Mouse (Mus musculus): ENCODE measurements around the gene Pik3c2b. TPM values are rescaled to one million over a fixed set of nuclear protein-coding genes. Genes with fewer than 3 reads are reported as not detected.
A peak's percentile ranks its signal among the peaks of the same experiment; 100 is the strongest.
"Not testable (repeated sequence)": the region's sequence is repeated elsewhere in the genome, so short reads cannot be mapped to it uniquely, and the experiment has no call there.

Pik3c2b gene
- polyA plus RNA-seq, 1 experiment from 2014 or later: 22.0 TPM

- not testable (repeated sequence) for H3K36me3 ChIP-seq (replicated peaks); H3K27me3 ChIP-seq; H3K4me1 ChIP-seq; H3K9ac ChIP-seq; H3K9me3 ChIP-seq; ATAC-seq (ENCODE audit: low FRiP score); H3K4me2 ChIP-seq; H3K27ac ChIP-seq; H3K4me3 ChIP-seq (replicated peaks)
- WGBS: 66% methylated on average over 7 of the region's 7 CpGs
These were observed 10.8 kb upstream of the Pik3c2b start for GRCm38 (mm10) chr1:133034682-133035081.

GRCm38 (mm10) chr1:133039505-133039949 is 5.9 kb upstream of the Pik3c2b start:
- Histone ChIP-seq H3K4me1 (no peaks in the 10 kb centered on the region; the same call in 1 of the 2 replicates), H3K27me3 (no peaks in the 10 kb centered on the region), H3K27ac (no peak overlapping the region), H3K9ac (no peak overlapping the region), H3K36me3 (replicated peaks) (no peaks in the 10 kb centered on the region), H3K4me3 (replicated peaks) (no peak overlapping the region), H3K4me2 (no peak overlapping the region), H3K9me3 (no peaks in the 10 kb centered on the region)
- peak; percentile 79 for ATAC-seq (ENCODE audit: low FRiP score)
- 7% methylated on average over 4 of the region's 4 CpGs for WGBS

DNA sequence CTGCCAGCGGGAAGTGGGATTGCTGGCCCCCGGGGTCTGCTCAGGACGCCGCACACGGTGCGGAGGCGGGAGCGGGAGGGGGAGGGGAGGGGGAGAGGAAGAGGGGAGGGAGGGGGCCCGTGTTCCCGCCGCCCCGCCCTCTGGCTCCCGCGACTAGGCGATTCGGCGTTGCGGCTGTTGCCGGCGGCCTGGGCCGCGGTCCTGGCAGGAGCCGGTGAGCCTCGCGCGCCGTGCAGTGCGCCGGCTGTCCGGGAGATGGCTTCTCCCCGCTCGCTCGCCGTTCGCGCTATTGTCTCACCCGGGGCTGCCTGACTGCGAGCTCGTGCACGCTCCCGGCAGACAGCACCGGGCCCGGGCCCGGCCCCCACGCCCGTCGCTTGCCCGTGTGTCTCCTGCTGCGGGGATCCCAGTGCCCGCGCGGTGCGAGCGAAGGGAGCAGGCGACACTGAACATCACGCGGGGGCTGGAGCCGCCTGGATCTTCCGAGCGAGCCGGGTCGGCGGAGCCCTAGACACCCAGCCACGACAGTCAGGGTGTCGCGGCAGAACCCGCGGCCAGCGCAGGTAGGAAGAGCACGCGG is 484 bp downstream of the Pik3c2b start:
- peak; percentile 93 for ATAC-seq (ENCODE audit: low FRiP score)
- peak overlapping the region; percentile 92 for H3K4me3 ChIP-seq (replicated peaks)
- peaks cover 49% of the 10 kb centered on the region for H3K4me1 ChIP-seq
- H3K9ac ChIP-seq: peak overlapping the region; percentile 98
- no peaks in the 10 kb centered on the region for H3K9me3 ChIP-seq
- H3K27me3 ChIP-seq: no peaks in the 10 kb centered on the region
- WGBS: under 1% methylated on average over 59 of the region's 71 CpGs
- H3K36me3 ChIP-seq (replicated peaks): no peaks in the 10 kb centered on the region
- H3K27ac ChIP-seq: peak overlapping the region; percentile 98
- peak overlapping the region; percentile 76 for H3K4me2 ChIP-seq

DNA sequence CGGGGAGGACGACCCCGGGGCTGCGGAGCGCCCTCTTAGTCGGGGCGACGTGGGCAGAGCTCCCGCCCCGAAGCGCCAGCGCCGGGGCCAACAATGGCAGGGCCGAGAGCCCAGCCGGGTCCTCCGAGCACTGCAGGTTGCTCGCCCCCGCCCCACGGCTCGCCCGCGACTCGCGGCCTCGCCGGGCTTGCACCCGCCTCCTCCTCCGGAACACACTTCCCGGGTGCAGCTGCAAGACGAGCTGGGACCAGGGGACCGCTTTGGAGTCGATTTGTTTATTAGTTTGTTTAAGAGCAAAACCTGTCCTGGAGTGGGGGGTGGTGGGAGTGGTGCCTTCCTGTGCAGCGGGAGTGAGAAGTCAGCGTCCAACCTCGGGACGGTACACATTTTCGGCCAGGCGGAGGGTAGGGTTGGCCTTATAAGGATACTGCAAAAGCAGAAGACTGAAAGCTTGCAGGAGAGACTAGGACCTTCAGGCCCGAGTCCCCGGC is 1.0 kb downstream of the Pik3c2b start:
- WGBS: 0% methylated on average over 40 of the region's 40 CpGs
- peak overlapping the region; percentile 92 for H3K4me3 ChIP-seq (replicated peaks)
- no peaks in the 10 kb centered on the region for H3K27me3 ChIP-seq
- ATAC-seq (ENCODE audit: low FRiP score): peak; percentile 73
- peak overlapping the region; percentile 98 for H3K9ac ChIP-seq
- peak overlapping the region; percentile 98 for H3K27ac ChIP-seq
- peaks cover 49% of the 10 kb centered on the region for H3K4me1 ChIP-seq
- no peaks in the 10 kb centered on the region for H3K36me3 ChIP-seq (replicated peaks)
- H3K4me2 ChIP-seq: peak overlapping the region; percentile 76
- H3K9me3 ChIP-seq: no peaks in the 10 kb centered on the region

- peak overlapping the region; percentile 98 for H3K9ac ChIP-seq
- H3K4me3 ChIP-seq (replicated peaks): peak overlapping the region; percentile 92
- H3K36me3 ChIP-seq (replicated peaks): no peaks in the 10 kb centered on the region
- peaks cover 57% of the 10 kb centered on the region for H3K4me1 ChIP-seq
- peak overlapping the region; percentile 76 for H3K4me2 ChIP-seq
- WGBS: 35% methylated on average over 8 of the region's 8 CpGs
- peak overlapping the region; percentile 98 for H3K27ac ChIP-seq
- ATAC-seq (ENCODE audit: low FRiP score): no peak
- H3K27me3 ChIP-seq: no peaks in the 10 kb centered on the region
- H3K9me3 ChIP-seq: no peaks in the 10 kb centered on the region
These were observed 2.1 kb downstream of the Pik3c2b start for GRCm38 (mm10) chr1:133047575-133047974.

GRCm38 (mm10) chr1:133048690-133049089 is 3.2 kb downstream of the Pik3c2b start:
- Histone ChIP-seq H3K4me2 (peak overlapping the region; percentile 76), H3K27ac (peak overlapping the region; percentile 63; the same call in 1 of the 2 replicates), H3K9ac (peak overlapping the region; percentile 38; the same call in 1 of the 2 replicates), H3K9me3 (no peaks in the 10 kb centered on the region), H3K27me3 (no peaks in the 10 kb centered on the region), H3K4me1 (peaks cover 68% of the 10 kb centered on the region), H3K4me3 (replicated peaks) (peak overlapping the region; percentile 92), H3K36me3 (replicated peaks) (no peaks in the 10 kb centered on the region)
- no peak for ATAC-seq (ENCODE audit: low FRiP score)
- WGBS: 30% methylated on average over 2 of the region's 2 CpGs

DNA sequence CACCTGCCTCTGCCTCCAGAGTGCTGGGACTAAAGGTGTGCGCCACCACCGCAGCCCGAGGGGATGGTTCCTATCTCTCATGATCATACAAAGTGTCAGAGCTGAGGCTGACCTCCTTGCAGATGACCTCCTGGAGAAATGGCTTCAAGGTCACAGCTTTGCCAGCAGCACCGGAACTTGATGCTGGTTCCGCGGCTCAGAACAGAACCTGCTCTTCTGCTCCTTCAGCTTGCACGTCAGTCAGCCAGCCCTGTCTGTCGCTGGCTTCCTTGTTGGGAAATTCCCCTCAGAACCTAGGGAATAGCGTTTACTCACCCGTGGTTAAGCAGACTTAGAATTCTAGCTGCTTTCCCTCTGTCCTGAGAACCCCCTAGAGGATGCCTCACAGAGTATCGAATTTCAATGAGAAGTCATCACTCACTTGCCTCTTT is 4.5 kb downstream of the Pik3c2b start:
- Histone ChIP-seq H3K36me3 (replicated peaks) (no peaks in the 10 kb centered on the region), H3K27me3 (no peaks in the 10 kb centered on the region), H3K4me3 (replicated peaks) (no peak overlapping the region), H3K4me1 (peaks cover 66% of the 10 kb centered on the region), H3K4me2 (no peak overlapping the region), H3K9ac (0 out of 2 replicates have a peak overlapping the region, but pooled peaks have one; percentile 22), H3K27ac (peak overlapping the region; percentile 33; the same call in 1 of the 2 replicates), H3K9me3 (no peaks in the 10 kb centered on the region)
- no peak for ATAC-seq (ENCODE audit: low FRiP score)
- WGBS: 31% methylated on average over 11 of the region's 11 CpGs

GRCm38 (mm10) chr1:133051829-133052228 is 6.4 kb downstream of the Pik3c2b start:
- no peaks in the 10 kb centered on the region for H3K9me3 ChIP-seq
- WGBS: 87% methylated on average over 2 of the region's 2 CpGs
- no peaks in the 10 kb centered on the region for H3K27me3 ChIP-seq
- no peaks in the 10 kb centered on the region for H3K36me3 ChIP-seq (replicated peaks)
- no peak for ATAC-seq (ENCODE audit: low FRiP score)
- H3K4me3 ChIP-seq (replicated peaks): no peak overlapping the region
- H3K27ac ChIP-seq: no peak overlapping the region
- H3K4me2 ChIP-seq: no peak overlapping the region
- peaks cover 59% of the 10 kb centered on the region for H3K4me1 ChIP-seq
- H3K9ac ChIP-seq: no peak overlapping the region

DNA sequence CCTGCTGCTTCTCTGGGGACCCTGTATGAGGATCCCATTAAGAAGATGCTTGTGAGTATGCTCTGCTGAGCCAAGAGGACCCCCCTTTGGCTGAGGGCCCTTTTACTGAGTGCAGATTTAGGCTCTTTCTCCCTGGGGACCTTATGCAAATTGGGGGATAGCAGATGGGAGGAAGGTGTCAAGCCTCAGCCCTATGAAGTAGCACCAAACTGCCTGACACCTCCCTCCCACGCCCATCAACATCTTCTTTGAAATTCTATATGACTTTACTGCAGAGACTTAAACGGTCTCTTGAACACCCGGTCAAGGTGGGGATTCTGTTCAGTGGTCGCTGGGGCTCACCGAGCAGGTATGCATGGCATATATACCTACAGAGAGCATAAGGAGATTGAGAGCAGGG is 7.6 kb downstream of the Pik3c2b start:
- no peak overlapping the region for H3K4me2 ChIP-seq
- H3K9me3 ChIP-seq: no peaks in the 10 kb centered on the region
- H3K27ac ChIP-seq: no peak overlapping the region
- 0 out of 2 replicates have a peak overlapping the region, but pooled peaks have one; percentile 36 for H3K9ac ChIP-seq
- no peaks in the 10 kb centered on the region for H3K36me3 ChIP-seq (replicated peaks)
- H3K27me3 ChIP-seq: no peaks in the 10 kb centered on the region
- no peak overlapping the region for H3K4me3 ChIP-seq (replicated peaks)
- 69% methylated on average over 5 of the region's 5 CpGs for WGBS
- H3K4me1 ChIP-seq: peaks cover 59% of the 10 kb centered on the region
- ATAC-seq (ENCODE audit: low FRiP score): no peak

DNA sequence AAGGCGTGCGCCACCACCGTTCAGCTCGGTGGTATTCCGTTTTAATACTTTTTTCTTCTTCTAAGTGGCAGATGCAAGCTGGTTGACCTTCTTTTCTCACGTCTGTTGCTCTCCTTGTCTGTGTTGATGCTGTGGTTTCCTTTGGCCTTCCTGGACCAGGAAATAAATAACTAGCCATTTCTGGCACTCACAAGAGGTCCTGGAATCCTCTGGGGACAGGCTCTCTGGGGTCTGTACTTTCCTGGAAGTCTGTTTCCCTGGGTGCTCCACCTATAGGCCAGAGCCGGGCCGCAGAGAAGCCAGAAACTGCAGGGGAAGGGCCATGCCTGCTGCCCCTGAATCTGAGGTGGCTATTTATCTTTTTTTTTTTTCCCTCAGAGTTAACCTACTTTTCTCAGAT is 8.9 kb downstream of the Pik3c2b start:
- no peak for ATAC-seq (ENCODE audit: low FRiP score)
- WGBS: 80% methylated on average over 8 of the region's 8 CpGs

GRCm38 (mm10) chr1:133057345-133058034 is 12.0 kb downstream of the Pik3c2b start:
- WGBS: 83% methylated on average over 7 of the region's 7 CpGs
- H3K27ac ChIP-seq: peak overlapping the region; percentile 25; the same call in 1 of the 2 replicates
- H3K4me1 ChIP-seq: peaks cover 39% of the 10 kb centered on the region
- no peak overlapping the region for H3K9ac ChIP-seq
- H3K4me2 ChIP-seq: no peak overlapping the region
- no peaks in the 10 kb centered on the region for H3K9me3 ChIP-seq
- H3K4me3 ChIP-seq (replicated peaks): no peak overlapping the region
- no peak for ATAC-seq (ENCODE audit: low FRiP score)
- no peaks in the 10 kb centered on the region for H3K27me3 ChIP-seq
- H3K36me3 ChIP-seq (replicated peaks): peaks cover 11% of the 10 kb centered on the region

More for the DNA sequence above, 8.9 kb downstream of the Pik3c2b start:
- Histone ChIP-seq H3K27me3 (no peaks in the 10 kb centered on the region), H3K4me3 (replicated peaks) (no peak overlapping the region), H3K9me3 (no peaks in the 10 kb centered on the region), H3K4me1 (peaks cover 53% of the 10 kb centered on the region), H3K4me2 (no peak overlapping the region), H3K36me3 (replicated peaks) (no peaks in the 10 kb centered on the region), H3K9ac (no peak overlapping the region), H3K27ac (no peak overlapping the region)

DNA sequence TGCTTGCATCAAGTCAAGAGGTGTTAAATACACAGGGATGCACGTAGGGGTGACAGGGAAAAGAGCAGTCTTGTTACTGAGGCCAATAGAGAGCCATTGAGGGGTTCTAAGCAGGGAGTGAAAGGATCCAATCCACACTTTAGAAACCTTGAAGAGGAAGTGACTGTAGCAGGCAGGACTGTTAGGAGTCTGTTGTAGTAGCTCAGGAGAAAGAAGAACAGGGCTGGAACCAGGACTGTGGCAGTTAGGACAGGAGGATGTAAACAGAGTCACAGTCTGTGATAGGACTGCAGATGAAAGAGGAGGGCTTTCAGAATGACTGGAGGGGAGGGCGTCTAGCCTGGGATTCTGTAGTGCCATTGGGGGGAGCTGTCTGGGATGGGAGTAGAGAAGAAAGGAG is 14.1 kb downstream of the Pik3c2b start:
- no peak overlapping the region for H3K4me2 ChIP-seq
- H3K4me1 ChIP-seq: peaks cover 25% of the 10 kb centered on the region
- no peak overlapping the region for H3K27ac ChIP-seq
- peaks cover 29% of the 10 kb centered on the region for H3K36me3 ChIP-seq (replicated peaks)
- ATAC-seq (ENCODE audit: low FRiP score): no peak
- H3K9me3 ChIP-seq: no peaks in the 10 kb centered on the region
- no peak overlapping the region for H3K4me3 ChIP-seq (replicated peaks)
- no peaks in the 10 kb centered on the region for H3K27me3 ChIP-seq
- H3K9ac ChIP-seq: no peak overlapping the region
- 28% methylated on average over 2 of the region's 2 CpGs for WGBS

Measured in forebrain, embryonic 12.5 days (tissue).